Mouse (Mus musculus): Measurements from ENCODE around the gene Tmco4.

The Tmco4 gene

DNA sequence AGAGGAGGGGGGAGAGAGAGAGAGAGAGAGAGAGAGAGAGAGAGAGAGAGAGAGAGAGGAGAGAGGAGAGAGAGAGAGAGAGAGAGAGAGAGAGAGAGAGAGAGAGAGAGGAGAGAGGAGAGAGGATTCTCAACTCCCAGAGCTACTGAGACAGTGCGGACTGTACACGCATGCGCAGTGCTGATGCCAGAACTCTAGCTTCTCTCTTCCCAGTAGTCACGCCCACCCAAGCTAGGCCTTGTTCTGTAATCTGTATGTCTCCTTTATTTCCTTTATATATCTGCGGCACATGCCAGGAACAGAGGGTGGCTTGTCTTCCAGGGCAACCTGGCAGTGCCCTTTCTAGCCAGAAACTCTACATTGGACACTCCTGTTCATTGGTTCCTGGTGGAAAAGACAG lies 92.1 kb downstream of the Tmco4 start:
- DNase-seq = no peak

DNA sequence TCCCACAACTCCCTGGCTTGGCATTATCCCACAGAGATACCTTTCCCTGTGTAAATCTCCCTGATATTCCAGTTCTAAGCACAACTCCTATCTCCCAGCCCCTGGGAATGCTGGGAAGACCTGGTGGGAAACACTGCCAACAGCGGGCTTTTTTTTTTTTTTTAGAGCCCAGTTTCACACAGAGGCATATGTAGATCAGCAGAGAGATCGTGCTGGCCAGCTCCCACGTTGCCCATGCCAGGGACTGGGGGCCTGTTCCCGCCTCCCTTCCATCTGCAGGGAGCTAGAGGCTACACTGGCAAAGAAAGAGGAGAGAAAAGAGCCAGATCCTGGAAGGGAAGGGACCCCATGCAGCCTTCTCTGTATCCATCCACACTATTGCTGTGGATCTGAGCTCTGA lies 95.6 kb downstream of the Tmco4 start:
- DNase-seq = no peak

DNA sequence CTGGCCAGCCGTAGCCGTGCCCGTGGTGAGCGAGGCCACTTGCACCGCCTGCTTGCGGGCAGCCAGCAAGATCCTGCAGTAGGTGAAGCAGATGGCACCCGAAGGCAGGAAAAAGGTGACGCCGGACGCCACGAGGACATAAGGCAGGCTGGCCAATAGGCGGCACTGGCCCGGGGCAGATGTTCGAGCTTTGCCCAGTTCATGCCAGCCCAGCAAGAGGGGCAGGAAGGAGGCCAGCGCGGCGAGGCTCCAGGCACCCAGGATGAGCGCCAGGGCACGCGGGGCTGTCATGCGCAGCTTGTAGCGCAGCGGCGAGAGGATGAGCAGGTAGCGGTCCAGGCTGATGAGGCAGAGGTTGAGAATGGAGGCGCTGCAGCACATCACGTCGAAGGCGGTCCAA lies 101.4 kb downstream of the Tmco4 start:
- no peak for DNase-seq

DNA sequence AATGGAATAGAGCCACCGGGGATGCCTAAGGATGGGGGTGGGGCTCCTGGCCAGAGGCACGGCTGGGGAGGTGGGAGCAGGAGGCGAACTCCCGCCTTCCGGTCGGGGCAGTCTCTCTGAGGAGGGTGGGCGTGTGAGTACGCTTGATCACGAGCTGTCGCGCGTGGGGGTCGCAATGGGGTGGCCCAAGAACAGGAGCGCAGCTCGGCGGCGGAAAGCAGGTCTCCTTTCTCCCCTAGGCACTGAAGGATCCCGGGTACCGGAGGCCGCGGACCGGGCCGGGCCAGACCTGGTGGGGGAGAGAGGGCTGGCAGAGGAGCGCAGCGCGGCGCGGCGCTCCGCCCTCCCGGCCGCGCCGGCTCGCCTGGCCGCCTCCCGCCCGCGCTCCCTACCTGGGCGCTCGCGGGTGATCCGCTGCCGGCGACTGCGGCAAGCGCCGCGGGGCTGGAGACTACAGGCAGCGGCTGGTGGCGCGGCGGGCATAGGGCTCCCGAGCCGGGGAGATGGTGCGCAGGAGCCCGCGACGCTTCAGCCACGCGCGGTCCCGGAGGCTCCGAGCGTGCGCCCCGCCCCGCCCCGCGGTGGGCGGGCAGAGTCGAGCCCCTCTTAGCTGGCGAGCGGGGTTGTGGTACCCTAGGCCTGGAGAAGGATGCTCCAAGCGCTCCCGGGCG lies 102.5 kb downstream of the Tmco4 start, which contains the start of gene Htr6:
TSS of gene Htr6 (minus strand) at position 530 of the 671 bp plus-strand sequence.
- no peak for DNase-seq

DNA sequence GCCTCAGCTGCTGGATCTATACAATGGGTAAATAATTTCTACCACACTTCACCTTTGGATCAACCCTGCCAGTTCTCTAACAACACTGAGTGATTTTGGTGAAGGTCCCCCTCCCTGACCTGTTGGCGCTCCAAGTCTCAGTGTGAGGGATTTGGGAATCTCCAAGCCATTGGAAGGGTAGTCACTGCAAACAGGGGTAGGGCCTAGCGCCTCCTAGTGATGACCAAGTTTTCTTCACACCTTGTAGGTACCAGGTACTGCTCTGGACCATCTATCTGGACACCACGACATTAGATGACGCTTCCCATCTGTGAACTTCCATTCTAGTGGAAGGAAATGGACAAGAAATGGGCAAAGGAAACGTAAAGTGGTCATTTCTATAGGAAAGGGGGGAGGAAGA lies 103.2 kb downstream of the Tmco4 start:
- DNase-seq = no peak

DNA sequence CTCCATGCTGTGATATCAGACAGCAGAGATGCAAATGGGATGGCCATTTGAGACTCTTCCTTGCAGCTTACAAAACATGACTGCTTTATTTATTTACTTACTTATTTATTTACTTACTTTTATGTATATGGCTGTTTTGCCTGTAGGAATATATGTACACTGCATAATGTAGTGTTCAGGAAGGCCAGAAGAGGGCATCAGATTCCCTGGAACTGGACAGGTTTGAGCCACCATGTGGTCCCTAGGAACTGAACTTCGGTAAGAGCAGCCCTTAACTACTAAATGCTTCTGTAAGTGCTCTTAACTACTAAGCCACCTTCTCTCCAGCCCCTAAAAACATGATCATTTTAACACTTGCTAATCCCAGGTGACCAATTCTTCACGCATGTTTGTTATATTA lies 105.6 kb downstream of the Tmco4 start:
- no peak for DNase-seq

DNA sequence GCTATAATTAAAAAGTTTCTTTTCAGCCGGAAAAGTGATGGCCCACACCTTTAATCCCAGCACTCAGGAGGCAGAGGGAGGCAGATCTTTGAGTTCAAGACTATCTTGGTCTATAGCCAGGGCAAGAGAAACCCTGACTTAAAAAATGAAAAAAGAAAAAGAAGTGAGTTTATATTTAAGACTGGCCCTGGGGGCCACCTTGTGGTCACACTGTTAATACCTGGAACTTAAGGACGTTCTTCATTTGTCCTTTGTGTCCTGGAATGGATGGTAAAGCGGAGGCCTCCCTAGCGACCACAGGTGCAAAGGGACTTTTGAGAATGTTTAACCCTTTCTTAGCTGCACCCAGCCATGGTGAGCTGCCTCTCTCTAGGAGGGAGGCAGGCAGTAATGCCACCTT lies 106.0 kb downstream of the Tmco4 start:
- peak; percentile 32 for DNase-seq

DNA sequence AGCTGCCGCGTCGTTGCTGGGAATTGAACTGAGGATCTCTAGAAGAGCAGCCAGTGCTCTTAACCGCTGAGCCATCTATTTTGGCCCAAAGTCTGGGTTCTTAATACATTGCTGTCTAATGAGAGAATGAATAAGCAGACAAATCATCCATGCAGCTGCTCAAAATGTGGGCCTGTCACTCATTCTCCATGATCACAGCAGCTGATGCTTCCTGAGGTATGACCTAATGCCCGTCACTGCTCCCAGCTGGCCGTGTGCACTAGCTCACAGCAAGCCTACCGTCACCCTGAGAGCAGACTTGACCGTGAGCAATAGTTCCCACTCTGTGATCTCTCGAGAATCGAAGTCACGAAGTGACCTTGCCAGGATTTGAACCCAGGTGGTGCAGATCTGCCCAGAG lies 106.8 kb downstream of the Tmco4 start:
- DNase-seq = no peak

DNA sequence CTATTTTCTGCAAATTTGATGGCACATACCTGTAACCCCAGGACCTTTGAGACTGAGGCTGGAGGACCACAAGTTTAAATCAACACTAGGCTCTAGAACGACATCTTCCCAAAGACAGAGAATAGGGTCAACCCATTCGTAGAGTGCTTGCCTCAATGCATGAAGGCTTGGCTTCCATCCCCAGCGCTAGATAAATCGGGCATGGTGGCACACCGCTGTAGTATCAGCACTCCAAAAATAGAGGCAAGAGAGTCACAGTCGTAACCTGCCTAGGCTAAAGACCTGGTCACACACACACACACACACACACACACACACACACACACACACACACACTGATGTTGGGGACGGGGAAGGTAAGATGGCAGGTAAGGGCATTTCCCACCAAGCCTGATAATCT lies 107.6 kb downstream of the Tmco4 start:
- DNase-seq = no peak

DNA sequence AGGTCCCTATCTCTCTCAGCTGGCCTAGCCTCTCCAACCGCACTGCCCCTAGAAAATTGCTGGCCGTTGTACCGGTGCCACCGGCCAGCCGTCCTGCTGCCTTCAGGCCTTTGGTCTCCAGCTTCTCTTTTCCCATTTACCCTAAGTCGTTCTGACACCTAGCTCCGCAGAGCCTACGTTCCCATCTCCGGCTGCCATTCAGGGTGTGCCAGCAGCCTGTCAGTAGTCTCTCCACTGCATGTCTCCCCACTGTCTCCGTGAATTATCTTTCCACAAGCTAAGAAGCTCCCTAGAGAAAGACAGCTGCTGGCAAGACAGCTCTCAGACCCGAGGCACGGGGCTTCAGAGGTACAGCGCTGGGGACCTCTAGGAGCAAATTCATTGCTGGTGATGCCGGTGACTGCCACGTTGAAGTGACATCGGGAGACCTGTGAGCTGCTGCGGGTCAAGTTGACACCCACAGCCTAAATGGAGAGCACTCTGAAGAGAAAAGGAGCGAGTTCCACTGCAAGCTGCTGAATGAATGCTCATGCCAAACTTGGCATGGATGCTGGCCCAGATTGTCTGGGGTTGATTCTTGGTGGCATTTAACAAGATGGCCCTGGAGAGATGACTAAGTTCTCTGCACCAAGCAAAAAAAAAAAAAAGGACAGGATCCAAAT lies 108.7 kb downstream of the Tmco4 start:
- no peak for DNase-seq

DNA sequence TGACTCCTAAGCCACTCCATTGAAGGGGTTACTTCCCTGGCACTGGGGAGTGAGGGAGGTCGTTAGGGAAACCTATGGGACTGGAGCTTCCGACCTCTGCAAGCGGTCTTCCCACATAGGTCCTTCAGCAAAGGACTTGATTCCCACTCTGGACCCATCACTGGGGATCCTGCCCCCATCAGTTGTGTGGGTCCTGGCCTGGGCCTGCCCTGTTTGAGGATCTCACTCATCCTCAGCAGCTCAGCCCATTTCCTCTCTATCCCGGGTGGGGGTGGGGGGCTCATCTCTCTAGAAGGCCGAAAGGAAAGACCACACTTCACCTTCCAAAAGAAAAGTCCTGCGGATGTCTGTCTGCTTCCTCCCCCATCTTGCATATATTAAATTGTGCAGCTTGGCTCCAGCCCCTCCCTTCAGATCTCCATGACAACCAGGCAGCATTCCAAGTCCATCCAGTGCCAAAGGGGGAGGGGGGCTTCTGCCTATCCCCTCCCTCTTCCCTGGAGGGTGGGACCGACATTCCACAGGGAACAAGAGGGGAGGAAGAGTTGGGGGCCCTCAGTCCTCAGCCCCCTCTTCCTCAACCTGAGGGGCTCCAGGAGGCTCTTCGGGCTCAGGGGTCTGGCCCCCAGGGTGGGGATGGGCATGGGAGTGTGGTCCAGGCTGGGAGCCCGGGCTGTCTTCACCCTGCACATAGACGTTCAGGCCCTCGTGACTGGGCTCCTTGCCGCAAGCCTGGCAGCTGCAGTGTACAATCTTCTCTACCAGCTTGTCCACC lies 110.3 kb downstream of the Tmco4 start:
- no peak for DNase-seq

DNA sequence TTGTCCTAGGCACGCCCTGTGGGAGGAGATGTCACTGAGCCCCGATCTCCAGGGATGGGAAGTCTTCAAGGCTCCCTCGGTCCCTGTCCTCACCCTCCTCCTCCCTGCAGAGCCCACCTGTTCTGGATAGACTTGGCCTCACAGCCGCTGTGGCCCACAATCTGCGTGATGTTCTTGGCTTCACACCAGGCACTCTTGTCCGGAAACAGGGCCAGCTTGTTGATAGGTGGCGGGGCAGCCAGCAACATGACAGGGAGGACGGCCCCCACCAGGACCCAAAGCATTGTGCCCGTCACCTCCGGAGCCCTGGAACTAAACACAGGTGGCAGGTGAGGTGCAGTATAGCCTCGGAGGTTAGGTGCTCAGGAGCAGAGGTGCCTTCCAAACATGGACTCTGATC lies 112.6 kb downstream of the Tmco4 start:
- DNase-seq = no peak

DNA sequence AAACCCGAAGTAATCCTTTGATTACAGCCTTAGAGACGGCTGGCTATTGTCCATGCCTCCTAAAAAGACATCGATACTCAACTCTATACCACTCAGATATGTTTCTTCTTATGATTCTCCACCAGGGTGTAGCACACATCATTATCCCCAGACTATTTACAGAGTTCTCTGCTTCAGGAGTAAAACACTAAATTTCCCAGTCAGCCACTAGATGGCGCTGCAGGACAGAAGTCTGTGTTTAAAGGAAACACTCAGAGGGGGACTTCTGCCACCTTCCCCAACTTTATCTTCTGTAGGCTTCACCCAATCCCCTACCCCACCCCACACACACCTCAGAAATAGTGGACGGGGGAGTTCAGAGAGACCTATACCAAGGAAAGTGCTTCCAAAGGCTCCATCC lies 113.3 kb downstream of the Tmco4 start:
- DNase-seq = peak; percentile 82

DNA sequence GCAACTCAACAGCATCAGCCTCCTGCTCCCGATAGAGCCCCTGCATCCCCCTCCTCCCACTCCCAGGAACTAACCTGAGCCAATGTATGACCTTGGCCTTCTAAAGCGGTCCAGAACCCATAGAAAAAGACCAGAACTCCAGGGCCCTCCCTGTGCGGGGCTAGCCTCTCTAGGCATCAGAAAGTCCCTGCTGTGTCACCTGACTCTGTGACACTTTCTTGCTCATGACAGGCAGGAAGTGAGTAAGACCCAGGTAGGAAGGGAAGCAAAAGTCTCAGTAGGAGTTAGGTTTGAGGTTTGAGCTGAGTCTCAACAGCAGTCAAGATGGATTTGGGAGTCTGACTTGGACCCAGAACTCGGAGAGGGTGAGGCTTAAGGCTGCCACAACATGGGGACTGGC lies 114.3 kb downstream of the Tmco4 start:
- no peak for DNase-seq

DNA sequence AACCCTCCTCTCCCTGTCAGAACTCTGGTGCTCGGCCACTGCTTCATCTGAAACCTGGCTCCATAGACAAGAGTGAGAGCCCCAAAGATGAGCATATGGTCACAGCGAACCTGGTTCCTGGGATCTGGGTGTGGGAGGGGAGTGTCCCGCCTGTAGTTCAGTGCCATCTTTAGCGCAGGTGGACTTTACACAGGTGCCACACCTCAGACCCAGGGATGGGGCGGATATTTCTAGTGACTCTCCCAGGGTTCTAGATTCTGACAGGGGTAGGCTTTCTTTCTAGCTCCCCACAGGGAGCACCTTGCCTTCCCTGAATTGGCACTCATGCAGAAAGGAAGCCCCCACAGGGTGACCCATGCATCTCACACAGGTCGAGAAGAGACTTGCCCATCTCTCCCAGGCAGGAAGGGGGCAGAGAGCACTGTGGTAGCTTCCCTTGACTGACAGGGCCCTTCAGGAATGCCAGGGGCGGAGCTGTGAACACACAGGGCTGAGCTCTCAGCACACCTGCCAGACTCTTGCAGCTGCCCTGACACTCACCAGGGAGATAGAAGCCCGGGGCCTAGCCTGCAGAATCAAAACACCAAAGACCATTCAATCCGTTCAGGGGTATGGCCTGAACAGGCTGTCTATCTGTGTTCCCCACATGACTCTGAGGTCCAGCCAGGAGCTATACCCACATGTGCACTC lies 116.4 kb downstream of the Tmco4 start:
- peak; percentile 33 for DNase-seq

DNA sequence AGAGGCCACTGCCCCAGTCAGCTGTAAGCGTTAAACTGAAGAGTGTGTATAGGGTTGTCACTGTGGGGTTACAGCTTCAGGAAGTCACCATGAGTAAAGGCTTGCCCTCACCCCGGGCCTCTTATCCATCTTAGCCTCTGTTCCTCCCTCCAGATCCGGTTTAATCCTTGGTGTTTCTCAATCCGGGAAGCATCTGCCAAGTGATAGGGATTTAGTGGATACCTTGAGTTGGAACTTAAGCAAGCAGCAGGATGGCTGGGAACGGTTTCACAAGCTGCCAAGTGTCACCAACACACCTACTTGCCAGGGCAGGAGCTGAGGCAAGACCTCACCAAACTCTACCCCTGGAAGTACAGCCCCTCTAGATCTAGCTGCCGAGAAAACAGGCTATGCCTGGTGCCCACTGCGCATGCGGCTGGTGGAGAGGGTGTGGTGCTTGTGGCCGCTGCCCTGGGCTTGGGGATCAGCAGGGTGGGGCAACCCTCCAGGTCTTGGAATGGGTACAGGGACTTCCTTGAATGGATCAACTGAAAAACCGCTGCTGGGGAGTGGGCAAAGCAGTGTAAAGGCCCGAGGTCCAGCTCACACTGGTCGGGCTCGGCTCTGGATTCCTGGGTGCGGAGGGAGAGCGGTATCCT lies 117.7 kb downstream of the Tmco4 start:
- DNase-seq = no peak

DNA sequence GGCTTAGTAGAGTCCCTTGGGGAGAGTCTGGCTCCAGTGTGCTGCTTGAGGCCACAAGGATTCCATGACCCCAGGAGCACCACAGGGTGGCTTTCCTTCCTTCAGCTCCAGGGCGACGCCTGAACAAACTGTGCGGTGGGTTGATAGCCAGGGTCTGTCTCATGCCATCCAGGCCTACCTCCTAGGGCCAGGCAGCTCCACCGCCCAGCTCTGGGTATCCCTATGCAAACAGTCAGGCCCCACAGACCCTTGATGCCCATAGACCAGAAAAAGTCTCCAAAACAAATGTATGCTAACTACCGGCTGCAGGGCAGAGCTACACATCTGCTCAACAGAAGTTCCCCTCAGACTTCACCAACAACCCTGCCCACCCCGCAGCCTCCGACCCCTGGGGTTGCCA lies 118.4 kb downstream of the Tmco4 start:
- no peak for DNase-seq

DNA sequence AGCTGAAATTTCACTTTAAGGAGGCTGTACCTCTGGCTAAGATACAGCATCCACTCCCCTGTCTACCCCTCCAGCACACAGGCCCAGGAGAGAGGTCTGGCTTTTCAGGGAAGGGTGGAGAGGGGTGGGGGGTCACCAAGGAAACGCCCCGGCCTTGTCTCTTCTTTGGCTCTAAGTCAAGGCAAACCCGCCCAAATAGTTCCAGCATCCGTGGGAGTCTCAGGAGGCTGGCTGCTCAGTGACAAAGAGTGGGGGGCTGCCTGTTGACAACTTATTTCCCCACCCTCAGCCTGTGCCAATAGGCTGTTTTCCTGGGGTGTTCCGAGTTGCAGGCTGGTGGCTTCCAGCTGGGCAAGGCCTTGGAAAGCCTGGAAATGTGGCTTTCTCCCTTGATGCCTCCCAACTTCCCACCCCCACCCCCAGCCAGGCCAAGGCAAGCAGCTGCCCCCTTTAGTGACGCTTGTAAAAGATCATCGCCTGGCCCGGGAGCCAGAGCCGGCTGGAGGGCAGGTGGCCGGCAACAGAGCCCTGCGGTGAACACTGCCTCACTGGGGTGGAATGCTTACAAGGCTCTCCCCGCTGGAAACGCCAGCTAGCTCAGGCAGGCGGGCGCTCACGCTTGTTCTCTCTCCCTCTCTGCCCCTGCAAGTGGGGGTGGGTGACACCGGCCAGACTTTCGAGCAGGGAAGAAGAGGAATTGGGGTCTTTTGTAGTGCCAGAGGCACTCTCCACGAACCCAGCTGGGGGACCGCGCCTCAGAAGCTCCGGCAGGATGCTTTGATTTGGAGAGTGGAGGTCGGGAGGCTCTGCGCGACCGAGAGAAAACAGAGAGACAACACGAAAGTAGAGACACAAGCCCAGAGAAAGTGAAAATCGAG lies 119.0 kb downstream of the Tmco4 start:
- no peak for DNase-seq

DNA sequence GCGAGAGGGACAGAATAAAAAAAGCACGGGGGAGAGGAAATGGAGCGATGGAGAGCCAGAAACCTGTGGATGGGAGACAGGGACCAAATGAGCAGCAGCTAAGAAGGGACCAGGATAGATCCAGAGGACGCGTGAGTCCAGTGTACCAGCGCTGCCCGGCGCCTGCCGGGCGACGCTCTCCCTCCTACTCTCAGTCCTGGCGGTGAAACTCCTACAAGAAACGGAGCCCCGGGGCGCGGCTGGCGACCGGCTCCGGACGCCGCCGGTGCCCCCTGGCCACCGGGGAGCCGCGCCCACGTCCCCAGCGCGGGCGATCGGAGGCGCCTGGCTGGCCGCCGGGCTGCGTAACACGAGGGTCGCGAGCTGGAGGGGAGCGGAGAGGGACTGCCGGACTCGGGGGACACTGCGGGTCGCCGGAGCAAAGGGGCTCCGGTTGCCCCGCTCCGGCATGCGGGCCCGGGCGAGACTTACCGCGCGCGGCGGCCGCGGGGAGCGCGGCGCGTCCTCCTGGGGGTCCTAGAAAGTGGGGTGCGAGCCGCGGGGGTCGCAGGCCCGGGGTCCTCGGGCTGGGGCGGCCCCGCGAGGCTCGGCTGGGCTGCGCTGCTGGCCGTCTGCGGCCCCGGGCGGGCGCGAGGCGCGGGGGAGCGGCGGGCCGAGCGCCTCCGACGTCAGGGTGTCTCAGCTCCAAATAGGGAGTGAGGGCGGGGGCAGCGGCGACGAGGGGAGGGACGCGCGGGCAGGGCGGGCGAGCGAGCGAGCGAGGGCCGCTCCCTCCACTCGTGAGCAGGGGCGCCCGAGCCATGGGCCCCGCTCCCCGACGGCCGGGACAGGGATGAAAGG lies 119.9 kb downstream of the Tmco4 start, which contains the start of gene Nbl1:
TSS of gene Nbl1 (minus strand) at position 638 of the 840 bp plus-strand sequence.
- peak; percentile 48 for DNase-seq

DNA sequence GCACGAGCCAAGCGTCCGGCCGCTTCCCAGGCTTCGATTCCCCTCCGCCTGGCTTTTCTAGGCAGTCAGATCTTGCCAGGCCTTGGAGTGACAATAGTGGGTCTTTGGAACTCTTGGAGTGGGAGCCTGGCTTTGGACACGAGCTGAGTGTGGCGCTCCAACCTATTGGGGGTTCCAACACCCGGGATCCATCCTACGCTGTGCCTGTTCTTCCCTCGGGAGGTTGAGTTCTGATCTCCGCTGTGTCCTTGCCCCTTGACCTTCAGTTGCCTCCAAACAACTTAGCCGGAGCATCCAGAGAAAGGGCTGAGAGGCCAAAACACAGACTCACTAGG lies 120.5 kb downstream of the Tmco4 start:
- no peak for DNase-seq

DNA sequence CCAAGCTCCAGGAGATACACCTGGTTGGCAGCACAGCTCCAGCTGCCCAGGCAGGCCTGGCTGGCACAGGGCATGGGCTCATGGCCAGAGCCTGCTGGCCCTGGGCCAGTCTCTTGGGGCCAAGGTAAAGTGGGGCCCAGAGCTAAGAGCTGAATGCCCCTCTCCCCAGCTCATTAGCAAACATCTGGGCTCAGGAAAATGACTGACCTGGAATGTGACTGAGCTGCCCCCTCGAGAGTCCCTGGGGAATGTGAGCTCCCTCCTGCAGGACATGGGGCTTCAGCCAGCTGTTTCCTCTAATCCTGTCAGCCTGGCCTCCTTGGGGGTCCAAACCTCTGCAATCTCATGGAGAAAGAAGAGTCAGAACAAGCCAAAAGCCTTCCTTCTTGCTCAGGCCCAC lies 122.7 kb downstream of the Tmco4 start:
- peak; percentile 78 for DNase-seq
